Mouse (Mus musculus) neural tube, embryonic 13.5 days (tissue): ENCODE data around the gene Drd2. TPM values are rescaled to one million over a fixed set of nuclear protein-coding genes. Genes with fewer than 3 reads are reported as not detected.

Experiments
- ATAC-seq: fragments of 200-750 bp; cut with Nextera tagmentation; 2 replicates; pipeline ENCODE4 v1.8.0; 2017; ENCODE audit warnings: low read depth, mild to moderate bottlenecking, moderate TSS enrichment, moderate library complexity
- H3K27ac ChIP-seq: fragments of 300-500 bp; sonication (generic); replicated peaks from 2 replicates; pipeline ENCODE4 v1.5.1; 2015; ENCODE audit warnings: moderate library complexity, mild to moderate bottlenecking, inconsistent platforms
- H3K27me3 ChIP-seq: fragments of 300-500 bp; sonication (generic); 2 replicates; pipeline ENCODE4 v1.6.1; 2015; ENCODE audit warnings: mild to moderate bottlenecking, inconsistent platforms
- H3K36me3 ChIP-seq: fragments of 300-500 bp; sonication (generic); 2 replicates; pipeline ENCODE4 v1.6.1; 2015; ENCODE audit warnings: mild to moderate bottlenecking, inconsistent platforms
- H3K4me1 ChIP-seq: fragments of 300-500 bp; sonication (generic); replicated peaks from 2 replicates; pipeline ENCODE4 v1.6.1; 2015; ENCODE audit warnings: inconsistent platforms
- H3K4me2 ChIP-seq: fragments of 300-500 bp; sonication (generic); 2 replicates; pipeline ENCODE4 v1.6.1; 2015; ENCODE audit warnings: inconsistent platforms, mild to moderate bottlenecking, moderate library complexity
- H3K4me3 ChIP-seq: fragments of 300-500 bp; sonication (generic); 2 replicates; pipeline ENCODE4 v1.5.1; 2015; ENCODE audit warnings: mild to moderate bottlenecking, inconsistent platforms
- H3K9ac ChIP-seq: fragments of 300-500 bp; sonication (generic); 2 replicates; pipeline ENCODE4 v1.6.1; 2015; ENCODE audit warnings: moderate library complexity, mild to moderate bottlenecking, inconsistent platforms
- H3K9me3 ChIP-seq: fragments of 300-500 bp; sonication (generic); 2 replicates; pipeline ENCODE4 v1.6.1; 2016; ENCODE audit warnings: inconsistent platforms
- WGBS: fragments of 180-500 bp; shearing (Covaris S2); methylation state at CpG from one replicate; pipeline ENCODE4 v1.1.7; 2015; 5-methylcytosine and 5-hydroxymethylcytosine counted together
- polyA plus RNA-seq: library from polyadenylated mRNA; unstranded; fragments of >200 nt; fragmentation: Nextera tagmentation; extraction: Ambion mirVana; gene quantifications from 2 replicates; pipeline ENCODE4 v1.2.1, GENCODE M21; 2015

The Drd2 gene
- polyA plus RNA-seq, 1 experiment from 2014 or later, result 3.0 TPM

GRCm38 (mm10) chr9:49386119-49386518 is 45.7 kb downstream of the Drd2 start:
- H3K4me3 ChIP-seq, result no peak overlapping the region
- no peak overlapping the region for H3K27ac ChIP-seq
- H3K4me1 ChIP-seq, result peaks cover 6% of the 10 kb centered on the region; the same call in 1 of the 2 replicates
- no peak overlapping the region for H3K9ac ChIP-seq
- no peaks in the 10 kb centered on the region for H3K27me3 ChIP-seq
- no peaks in the 10 kb centered on the region for H3K9me3 ChIP-seq
- 50% methylated on average over 11 of the region's 11 CpGs for WGBS
- ATAC-seq, result no peak
- H3K4me2 ChIP-seq, result no peak overlapping the region
- H3K36me3 ChIP-seq, result no peaks in the 10 kb centered on the region

- Histone ChIP-seq H3K9ac (no peak overlapping the region), H3K4me2 (no peak overlapping the region), H3K27ac (no peak overlapping the region), H3K4me1 (no peaks in the 10 kb centered on the region), H3K9me3 (no peaks in the 10 kb centered on the region), H3K36me3 (no peaks in the 10 kb centered on the region), H3K27me3 (no peaks in the 10 kb centered on the region), H3K4me3 (no peak overlapping the region)
- WGBS, result 63% methylated on average over 2 of the region's 2 CpGs
- no peak for ATAC-seq
These were observed 51.8 kb downstream of the Drd2 start for GRCm38 (mm10) chr9:49392242-49392641.

DNA sequence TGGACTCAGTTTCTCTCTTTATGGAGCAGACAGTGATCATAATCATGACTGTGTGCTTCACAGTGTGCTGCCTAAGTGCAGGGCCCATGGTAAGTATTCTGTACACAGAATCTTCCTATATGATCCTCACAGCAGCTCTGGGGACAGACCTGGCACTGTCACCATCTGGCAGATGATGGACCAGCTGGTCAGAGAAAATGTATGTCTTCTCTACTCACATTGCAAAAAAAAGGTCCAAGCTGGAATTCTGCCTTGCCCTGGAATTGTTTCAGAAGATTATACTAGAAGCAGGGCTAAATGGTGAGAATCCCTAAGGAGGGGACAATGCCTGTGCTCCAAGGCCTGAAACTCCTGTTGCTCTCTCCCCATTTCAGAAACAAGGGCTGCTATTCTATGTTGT is 55.6 kb downstream of the Drd2 start:
- H3K9me3 ChIP-seq, result no peaks in the 10 kb centered on the region
- H3K4me1 ChIP-seq, result no peaks in the 10 kb centered on the region
- H3K9ac ChIP-seq, result no peak overlapping the region
- H3K4me2 ChIP-seq, result no peak overlapping the region
- H3K36me3 ChIP-seq, result no peaks in the 10 kb centered on the region
- H3K4me3 ChIP-seq, result no peak overlapping the region
- no peak overlapping the region for H3K27ac ChIP-seq
- no peak for ATAC-seq
- H3K27me3 ChIP-seq, result no peaks in the 10 kb centered on the region

DNA sequence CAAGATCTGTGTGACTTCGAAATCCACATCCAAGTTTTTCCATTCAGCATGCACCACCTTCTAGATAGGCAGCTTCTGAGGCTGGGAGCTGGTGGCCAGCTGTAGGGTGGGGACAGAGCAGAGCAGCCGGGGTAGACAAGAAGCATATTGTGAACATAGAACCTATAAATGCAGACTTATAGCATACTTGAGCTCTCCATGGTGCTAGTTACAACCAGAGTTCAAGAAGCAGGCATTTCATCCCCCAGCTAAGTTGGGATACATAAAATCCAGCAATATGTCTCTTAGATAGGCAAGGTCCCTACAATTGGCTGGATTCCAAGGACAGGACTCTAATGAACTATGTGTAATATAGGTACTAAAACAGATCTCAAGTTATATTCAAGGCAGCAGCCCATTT is 63.3 kb downstream of the Drd2 start:
- no peak for ATAC-seq
- no peak overlapping the region for H3K4me2 ChIP-seq

DNA sequence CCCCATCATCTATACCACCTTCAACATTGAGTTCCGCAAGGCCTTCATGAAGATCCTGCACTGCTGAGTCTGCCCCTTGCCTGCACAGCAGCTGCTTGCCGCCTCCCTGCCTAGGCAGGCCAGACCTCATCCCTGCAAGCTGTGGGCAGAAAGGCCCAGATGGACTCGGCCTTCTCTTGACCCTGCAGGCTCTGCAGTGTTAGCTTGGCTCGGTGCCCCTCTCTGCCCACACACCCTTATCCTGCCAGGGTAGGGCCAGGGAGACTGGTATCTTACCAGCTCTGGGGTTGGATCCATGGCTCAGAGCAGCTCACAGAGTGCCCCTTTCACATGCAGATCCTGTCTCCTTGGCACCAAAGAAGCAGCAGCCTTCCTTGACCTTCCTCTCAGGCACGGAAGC is 66.6 kb downstream of the Drd2 start:
- ATAC-seq, result no peak
- H3K4me1 ChIP-seq, result no peaks in the 10 kb centered on the region

More for the DNA sequence above, 63.3 kb downstream of the Drd2 start:
- Histone ChIP-seq H3K9ac (no peak overlapping the region), H3K27me3 (no peaks in the 10 kb centered on the region), H3K27ac (no peak overlapping the region), H3K36me3 (no peaks in the 10 kb centered on the region), H3K9me3 (no peaks in the 10 kb centered on the region), H3K4me1 (no peaks in the 10 kb centered on the region), H3K4me3 (no peak overlapping the region)
- 81% methylated on average over 2 of the region's 2 CpGs for WGBS

GRCm38 (mm10) chr9:49410621-49411020 is 70.2 kb downstream of the Drd2 start:
- no peak overlapping the region for H3K9ac ChIP-seq
- H3K4me1 ChIP-seq, result no peaks in the 10 kb centered on the region
- H3K27ac ChIP-seq, result no peak overlapping the region
- no peaks in the 10 kb centered on the region for H3K36me3 ChIP-seq
- H3K4me2 ChIP-seq, result no peak overlapping the region
- 85% methylated on average over 5 of the region's 5 CpGs for WGBS
- H3K27me3 ChIP-seq, result no peaks in the 10 kb centered on the region
- H3K9me3 ChIP-seq, result no peaks in the 10 kb centered on the region
- H3K4me3 ChIP-seq, result no peak overlapping the region
- no peak for ATAC-seq

More for the DNA sequence above, 66.6 kb downstream of the Drd2 start:
- Histone ChIP-seq H3K27me3 (no peaks in the 10 kb centered on the region), H3K4me2 (no peak overlapping the region), H3K27ac (no peak overlapping the region), H3K4me3 (no peak overlapping the region), H3K36me3 (no peaks in the 10 kb centered on the region), H3K9me3 (no peaks in the 10 kb centered on the region), H3K9ac (no peak overlapping the region)
- WGBS, result 97% methylated on average over 5 of the region's 5 CpGs

- Histone ChIP-seq H3K9me3 (no peaks in the 10 kb centered on the region), H3K27ac (no peak overlapping the region), H3K36me3 (no peaks in the 10 kb centered on the region), H3K9ac (no peak overlapping the region), H3K4me2 (no peak overlapping the region), H3K4me3 (no peak overlapping the region), H3K4me1 (peaks cover 3% of the 10 kb centered on the region; the same call in 1 of the 2 replicates), H3K27me3 (no peaks in the 10 kb centered on the region)
- ATAC-seq, result no peak
- WGBS, result 96% methylated on average over 5 of the region's 5 CpGs
These were observed 83.4 kb downstream of the Drd2 start for GRCm38 (mm10) chr9:49423866-49424265.

DNA sequence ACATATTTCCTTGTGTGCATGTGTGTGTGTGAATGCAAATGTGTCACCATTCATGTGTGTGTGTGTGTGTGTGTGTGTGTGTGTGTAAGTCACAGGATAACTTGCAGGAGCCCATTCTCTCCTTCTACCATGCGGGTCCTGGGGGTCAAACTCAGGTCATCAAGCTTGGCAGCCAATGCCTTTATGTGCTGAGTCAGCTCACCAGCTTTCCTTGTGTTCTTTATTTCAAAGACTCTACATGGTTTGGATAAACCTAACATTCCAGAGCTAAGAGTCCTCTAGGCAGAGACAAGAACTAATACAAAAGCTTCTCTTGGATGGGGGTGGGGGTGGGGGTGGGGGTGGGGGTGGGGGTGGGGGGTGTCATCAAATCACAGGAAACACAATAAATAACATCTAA is 85.2 kb downstream of the Drd2 start:
- 17% methylated on average over 1 of the region's 1 CpGs for WGBS
- Histone ChIP-seq H3K4me1 (peaks cover 9% of the 10 kb centered on the region; the same call in 1 of the 2 replicates), H3K27me3 (no peaks in the 10 kb centered on the region), H3K27ac (no peak overlapping the region), H3K36me3 (no peaks in the 10 kb centered on the region), H3K4me2 (no peak overlapping the region), H3K9me3 (no peaks in the 10 kb centered on the region), H3K9ac (no peak overlapping the region), H3K4me3 (no peak overlapping the region)
- no peak for ATAC-seq

DNA sequence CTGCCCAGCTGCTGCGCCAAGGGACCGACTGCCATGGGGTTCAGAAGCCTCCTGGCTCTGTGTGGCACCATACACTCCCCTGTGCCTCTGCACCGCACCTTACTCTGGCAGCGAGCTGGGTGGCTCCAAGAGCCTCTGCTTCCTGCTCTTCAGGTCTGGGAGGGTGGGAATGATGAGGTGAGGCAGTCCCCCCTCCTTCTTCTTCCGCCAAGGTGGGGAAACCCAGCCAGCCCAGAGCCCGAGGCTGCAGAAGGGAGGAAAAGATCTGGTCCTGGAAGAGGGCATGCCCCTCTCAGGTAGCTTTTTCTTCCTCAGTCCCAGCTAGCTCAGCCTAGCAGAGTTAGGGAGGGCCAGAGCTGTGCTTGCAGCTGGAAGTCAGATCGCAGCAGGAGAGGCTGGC is 86.5 kb downstream of the Drd2 start, which contains the start of gene Ankk1:
TSS of gene Ankk1 (minus strand) at position 101 of the 400 bp plus-strand sequence.
- Histone ChIP-seq H3K4me3 (no peak within 1 kb of the TSS), H3K36me3 (no peaks in the 10 kb centered on the region), H3K9ac (no peak within 1 kb of the TSS), H3K4me2 (no peak within 1 kb of the TSS), H3K4me1 (peaks cover 9% of the 10 kb centered on the region; the same call in 1 of the 2 replicates), H3K27ac (no peak within 1 kb of the TSS), H3K27me3 (no peaks in the 10 kb centered on the region), H3K9me3 (no peaks in the 10 kb centered on the region)
- 91% methylated on average over 7 of the region's 7 CpGs for WGBS
- ATAC-seq, result no peak

GRCm38 (mm10) chr9:49427478-49427877 is 87.1 kb downstream of the Drd2 start:
- Histone ChIP-seq H3K36me3 (no peaks in the 10 kb centered on the region), H3K4me3 (no peak overlapping the region), H3K27ac (no peak overlapping the region), H3K4me2 (no peak overlapping the region), H3K9ac (no peak overlapping the region), H3K27me3 (no peaks in the 10 kb centered on the region), H3K4me1 (peaks cover 9% of the 10 kb centered on the region; the same call in 1 of the 2 replicates), H3K9me3 (no peaks in the 10 kb centered on the region)
- no peak for ATAC-seq
- 73% methylated on average over 5 of the region's 5 CpGs for WGBS

DNA sequence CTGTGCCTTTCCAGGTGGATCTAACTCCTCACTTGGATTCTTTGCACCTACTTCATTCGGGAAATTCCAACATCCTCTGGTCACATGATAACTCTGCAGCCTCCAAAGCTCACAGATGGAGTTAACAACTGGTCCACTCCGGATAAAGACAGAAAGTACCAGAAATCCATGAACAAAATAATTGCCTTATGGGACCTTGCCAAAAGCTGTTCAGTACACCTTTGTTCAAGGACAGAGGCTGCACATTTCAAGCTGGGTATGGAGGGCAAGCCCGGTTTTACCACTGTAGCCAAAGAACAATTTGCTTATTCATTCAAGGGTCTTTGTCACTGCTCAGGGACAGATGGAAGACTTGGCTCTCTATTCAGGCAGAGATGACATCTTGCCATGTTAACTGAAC is 102.2 kb downstream of the Drd2 start:
- H3K4me2 ChIP-seq, result no peak overlapping the region
- no peak overlapping the region for H3K27ac ChIP-seq
- H3K9ac ChIP-seq, result no peak overlapping the region
- H3K36me3 ChIP-seq, result no peaks in the 10 kb centered on the region
- 73% methylated on average over 3 of the region's 3 CpGs for WGBS
- H3K27me3 ChIP-seq, result no peaks in the 10 kb centered on the region
- H3K9me3 ChIP-seq, result no peaks in the 10 kb centered on the region
- ATAC-seq, result no peak
- H3K4me1 ChIP-seq, result no peaks in the 10 kb centered on the region
- no peak overlapping the region for H3K4me3 ChIP-seq

- Histone ChIP-seq H3K4me2 (no peak overlapping the region), H3K27me3 (no peaks in the 10 kb centered on the region), H3K4me3 (no peak overlapping the region), H3K36me3 (no peaks in the 10 kb centered on the region), H3K9ac (no peak overlapping the region), H3K4me1 (no peaks in the 10 kb centered on the region), H3K9me3 (no peaks in the 10 kb centered on the region; the same call in 1 of the 2 replicates), H3K27ac (no peak overlapping the region)
- no peak for ATAC-seq
- whole genome bisulfite sequencing, result 84% methylated on average over 3 of the region's 3 CpGs
These were observed 110.1 kb downstream of the Drd2 start for GRCm38 (mm10) chr9:49450491-49450890.

- Histone ChIP-seq H3K9ac (no peak overlapping the region), H3K27ac (no peak overlapping the region), H3K36me3 (no peaks in the 10 kb centered on the region), H3K9me3 (no peaks in the 10 kb centered on the region; the same call in 1 of the 2 replicates), H3K4me2 (no peak overlapping the region), H3K27me3 (no peaks in the 10 kb centered on the region), H3K4me3 (no peak overlapping the region), H3K4me1 (no peaks in the 10 kb centered on the region)
- WGBS, result 90% methylated on average over 1 of the region's 1 CpGs
- no peak for ATAC-seq
These were observed 112.0 kb downstream of the Drd2 start for GRCm38 (mm10) chr9:49452396-49452795.
